Mouse (Mus musculus) cortical plate, adult 2 months (tissue): ENCODE data around the gene H2-Oa. TPM values are rescaled to one million over a fixed set of nuclear protein-coding genes. Genes with fewer than 3 reads are reported as not detected.

Source experiments
- H3K27ac ChIP-seq: fragments of 200-500 bp; 2 replicates; pipeline ENCODE4 v1.5.1; 2012; ENCODE audit warnings: low read length, control low read depth, inconsistent platforms; ENCODE audit not compliant: insufficient read depth
- H3K4me1 ChIP-seq: fragments of 200-500 bp; 2 replicates; pipeline ENCODE4 v1.6.1; 2011; ENCODE audit warnings: low read length; ENCODE audit not compliant: control insufficient read depth, insufficient read depth
- H3K4me3 ChIP-seq: fragments of 200-500 bp; 2 replicates; pipeline ENCODE4 v1.5.1; 2011; ENCODE audit warnings: mild to moderate bottlenecking, low read length, control low read depth; ENCODE audit not compliant: insufficient read depth
- CTCF ChIP-seq: fragments of 200-500 bp; IDR thresholded peaks from 2 replicates; pipeline ENCODE4 v1.5.1; 2011; ENCODE audit warnings: mild to moderate bottlenecking, control low read depth, low read length; ENCODE audit not compliant: insufficient read depth; ENCODE audit errors: extremely low read depth
- POLR2A ChIP-seq: fragments of 200-500 bp; IDR thresholded peaks from 2 replicates; pipeline ENCODE4 v1.6.1; 2011; ENCODE audit warnings: mild to moderate bottlenecking, low read length, control low read depth; ENCODE audit not compliant: insufficient read depth; ENCODE audit errors: extremely low read depth
- polyA plus RNA-seq: library from polyadenylated mRNA; depleted of rRNA; stranded (reverse); fragments of >200 nt; gene quantifications from 2 replicates; pipeline ENCODE4 v1.2.3, GENCODE M21; 2012

H2-Oa gene
- polyA plus RNA-seq, 1 experiment, result 1.7 TPM

- Histone ChIP-seq H3K4me3 (peak overlapping the region; percentile 19), H3K4me1 (peaks cover 6% of the 10 kb centered on the region), H3K27ac (peak overlapping the region; percentile 78; the same call in 1 of the 2 replicates)
- no peak for TF ChIP-seq CTCF
- TF ChIP-seq POLR2A, result no peak
These were observed 36.3 kb downstream of the H2-Oa start for GRCm38 (mm10) chr17:34128264-34128937.

- Histone ChIP-seq H3K27ac (peak overlapping the region; percentile 78), H3K4me1 (peaks cover 4% of the 10 kb centered on the region), H3K4me3 (peak overlapping the region; percentile 19)
- TF ChIP-seq POLR2A (no peak), CTCF (no peak)
These were observed 37.0 kb downstream of the H2-Oa start for GRCm38 (mm10) chr17:34128944-34129791.

GRCm38 (mm10) chr17:34130073-34130947 lies 38.2 kb downstream of the H2-Oa start:
- no peak overlapping the region for H3K4me3 ChIP-seq
- TF ChIP-seq POLR2A (no peak), CTCF (no peak)
- H3K27ac ChIP-seq, result no peak overlapping the region
- peaks cover 4% of the 10 kb centered on the region for H3K4me1 ChIP-seq

- TF ChIP-seq POLR2A (no peak), CTCF (no peak)
- no peak overlapping the region for H3K4me3 ChIP-seq
- H3K27ac ChIP-seq, result no peak overlapping the region
- H3K4me1 ChIP-seq, result peaks cover 4% of the 10 kb centered on the region
These were observed 39.8 kb downstream of the H2-Oa start for GRCm38 (mm10) chr17:34131911-34132310.

DNA sequence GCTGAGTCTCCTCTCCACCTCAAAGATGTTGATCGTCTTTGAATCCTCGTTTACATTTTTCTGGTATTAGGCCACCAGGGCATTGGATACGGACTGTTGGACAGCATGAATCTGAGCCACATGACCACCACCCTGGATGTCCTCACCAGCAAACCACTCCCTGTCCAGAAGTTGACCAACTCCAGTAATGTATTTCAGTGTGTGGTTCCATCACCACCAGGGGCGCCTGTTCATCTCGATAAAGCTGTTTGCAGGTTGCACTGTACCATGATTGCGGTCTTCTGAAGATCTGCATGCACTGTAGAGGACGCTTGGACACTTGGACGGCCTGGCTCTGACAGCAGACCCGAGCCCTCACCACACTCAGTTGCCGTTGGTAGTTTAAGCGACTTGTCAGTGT lies 41.1 kb downstream of the H2-Oa start:
- Histone ChIP-seq H3K4me3 (no peak overlapping the region), H3K4me1 (peaks cover 2% of the 10 kb centered on the region; the same call in 1 of the 2 replicates), H3K27ac (no peak overlapping the region)
- TF ChIP-seq POLR2A (no peak), CTCF (no peak)

GRCm38 (mm10) chr17:34134451-34134850 lies 42.3 kb downstream of the H2-Oa start:
- no peak overlapping the region for H3K27ac ChIP-seq
- TF ChIP-seq CTCF, result no peak
- H3K4me3 ChIP-seq, result no peak overlapping the region
- H3K4me1 ChIP-seq, result no peaks in the 10 kb centered on the region

GRCm38 (mm10) chr17:34135297-34136224 lies 43.4 kb downstream of the H2-Oa start:
- no peak overlapping the region for H3K27ac ChIP-seq
- TF ChIP-seq CTCF (peak; percentile 95), POLR2A (peak; percentile 84)
- no peaks in the 10 kb centered on the region for H3K4me1 ChIP-seq
- H3K4me3 ChIP-seq, result peak overlapping the region; percentile 41

- no peak for TF ChIP-seq CTCF
- no peak for TF ChIP-seq POLR2A
- H3K27ac ChIP-seq, result no peak overlapping the region
- no peak overlapping the region for H3K4me3 ChIP-seq
- H3K4me1 ChIP-seq, result no peaks in the 10 kb centered on the region; the same call in 1 of the 2 replicates
These were observed 45.5 kb downstream of the H2-Oa start for GRCm38 (mm10) chr17:34137601-34138000.

- Histone ChIP-seq H3K4me1 (no peaks in the 10 kb centered on the region; the same call in 1 of the 2 replicates), H3K4me3 (no peak overlapping the region), H3K27ac (no peak overlapping the region)
- no peak for TF ChIP-seq CTCF
- TF ChIP-seq POLR2A, result no peak
These were observed 46.5 kb downstream of the H2-Oa start for GRCm38 (mm10) chr17:34138655-34139054.
